Mouse (Mus musculus): ENCODE results near the gene Uqcc1. TPM values are rescaled to one million over a fixed set of nuclear protein-coding genes. Genes with fewer than 3 reads are reported as not detected.

The Uqcc1 gene
- total RNA-seq, 2 experiments from 2014 or later, result 39.6 to 51.5 TPM

GRCm38 (mm10) chr2:155818596-155819391 lies 111.3 kb downstream of the Uqcc1 start:
- ATAC-seq (replicated peaks; ENCODE audit: poor library complexity), result peak; percentile 95

- no peak for ATAC-seq (replicated peaks; ENCODE audit: poor library complexity)
These were observed 112.5 kb downstream of the Uqcc1 start for GRCm38 (mm10) chr2:155817301-155818245.

- ATAC-seq (replicated peaks; ENCODE audit: poor library complexity), result no peak
These were observed 113.9 kb downstream of the Uqcc1 start for GRCm38 (mm10) chr2:155816179-155816578.

DNA sequence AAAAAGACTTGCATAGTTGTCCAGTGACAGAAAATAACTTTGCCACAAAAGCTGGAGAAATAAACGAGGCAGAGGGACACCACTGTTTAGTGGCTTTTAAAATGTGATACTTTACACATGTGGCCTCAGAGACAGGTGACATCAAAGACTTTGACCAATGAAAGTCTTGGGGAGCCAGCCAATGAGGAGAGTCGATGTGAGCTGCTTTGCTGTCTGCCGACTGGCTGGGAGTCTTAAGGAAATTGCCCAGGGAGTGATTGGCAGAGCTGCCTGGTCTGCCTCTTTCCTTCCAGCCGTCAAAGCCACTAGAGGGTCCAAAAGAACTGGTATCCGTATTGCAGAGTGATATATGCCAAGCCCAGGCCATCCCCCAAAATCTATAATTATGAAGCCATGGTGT lies 115.3 kb downstream of the Uqcc1 start:
- no peak for ATAC-seq (replicated peaks; ENCODE audit: poor library complexity)

DNA sequence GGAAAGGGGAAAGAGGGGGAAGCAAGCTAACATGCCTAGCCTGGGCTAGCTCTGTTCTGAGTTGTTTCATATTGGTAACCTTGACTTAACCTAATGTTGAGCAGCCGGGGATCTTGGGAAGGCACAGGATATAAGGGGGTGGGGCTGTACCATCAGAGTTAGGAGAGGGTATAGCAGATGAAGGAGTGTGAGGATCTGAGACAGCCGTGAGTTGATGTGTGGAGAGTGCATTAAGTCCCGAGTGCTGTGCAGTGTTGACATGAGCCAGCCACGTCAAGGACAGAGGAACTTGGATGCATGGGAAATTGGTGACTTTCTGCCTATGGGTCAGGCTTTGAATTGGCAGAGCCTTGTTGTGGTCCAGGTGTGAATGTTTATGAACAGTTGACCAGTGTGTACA lies 117.5 kb downstream of the Uqcc1 start:
- ATAC-seq (replicated peaks; ENCODE audit: poor library complexity), result no peak

- peak; percentile 94 for ATAC-seq (replicated peaks; ENCODE audit: poor library complexity)
These were observed 118.2 kb downstream of the Uqcc1 start for GRCm38 (mm10) chr2:155811821-155812396.

DNA sequence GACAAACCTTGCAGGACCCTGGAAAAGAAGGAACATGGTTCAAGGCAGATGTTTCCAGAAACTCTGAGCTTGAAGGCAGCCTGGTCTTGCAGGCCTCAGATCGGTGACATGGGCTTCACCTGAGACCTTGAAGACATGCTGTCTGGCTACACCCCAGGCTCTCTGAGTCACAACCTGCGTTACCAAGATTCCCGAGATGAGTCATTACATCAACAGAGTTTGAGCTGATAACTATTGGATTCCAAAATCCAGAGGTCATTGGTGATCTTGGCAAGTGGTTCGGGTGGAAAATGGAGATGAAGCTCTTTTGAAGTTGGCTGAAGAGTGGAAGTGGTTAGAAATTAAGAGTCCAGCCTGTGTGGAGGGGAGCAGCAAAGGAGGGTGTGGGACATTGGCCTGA lies 120.5 kb downstream of the Uqcc1 start:
- no peak for ATAC-seq (replicated peaks; ENCODE audit: poor library complexity)

DNA sequence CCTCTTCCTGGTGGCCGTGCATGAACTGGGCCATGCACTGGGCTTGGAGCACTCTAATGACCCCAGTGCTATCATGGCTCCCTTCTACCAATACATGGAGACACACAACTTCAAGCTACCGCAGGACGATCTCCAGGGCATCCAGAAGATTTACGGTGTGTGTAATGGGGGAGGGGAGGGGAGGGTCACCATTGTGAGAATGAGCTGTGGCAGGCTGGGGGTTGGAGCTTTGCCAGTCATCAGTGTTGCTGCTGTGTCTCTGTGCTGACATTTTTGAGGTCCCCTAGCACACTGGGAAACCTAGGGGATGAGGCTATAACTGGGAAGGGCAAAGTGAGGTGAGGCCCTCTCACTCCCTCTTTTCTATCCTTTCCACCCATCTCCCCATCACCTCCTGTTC lies 122.7 kb downstream of the Uqcc1 start:
- no peak for ATAC-seq (replicated peaks; ENCODE audit: poor library complexity)

GRCm38 (mm10) chr2:155806548-155806947 lies 123.6 kb downstream of the Uqcc1 start:
- ATAC-seq (replicated peaks; ENCODE audit: poor library complexity), result no peak

GRCm38 (mm10) chr2:155805925-155806255 lies 124.2 kb downstream of the Uqcc1 start:
- no peak for ATAC-seq (replicated peaks; ENCODE audit: poor library complexity)

DNA sequence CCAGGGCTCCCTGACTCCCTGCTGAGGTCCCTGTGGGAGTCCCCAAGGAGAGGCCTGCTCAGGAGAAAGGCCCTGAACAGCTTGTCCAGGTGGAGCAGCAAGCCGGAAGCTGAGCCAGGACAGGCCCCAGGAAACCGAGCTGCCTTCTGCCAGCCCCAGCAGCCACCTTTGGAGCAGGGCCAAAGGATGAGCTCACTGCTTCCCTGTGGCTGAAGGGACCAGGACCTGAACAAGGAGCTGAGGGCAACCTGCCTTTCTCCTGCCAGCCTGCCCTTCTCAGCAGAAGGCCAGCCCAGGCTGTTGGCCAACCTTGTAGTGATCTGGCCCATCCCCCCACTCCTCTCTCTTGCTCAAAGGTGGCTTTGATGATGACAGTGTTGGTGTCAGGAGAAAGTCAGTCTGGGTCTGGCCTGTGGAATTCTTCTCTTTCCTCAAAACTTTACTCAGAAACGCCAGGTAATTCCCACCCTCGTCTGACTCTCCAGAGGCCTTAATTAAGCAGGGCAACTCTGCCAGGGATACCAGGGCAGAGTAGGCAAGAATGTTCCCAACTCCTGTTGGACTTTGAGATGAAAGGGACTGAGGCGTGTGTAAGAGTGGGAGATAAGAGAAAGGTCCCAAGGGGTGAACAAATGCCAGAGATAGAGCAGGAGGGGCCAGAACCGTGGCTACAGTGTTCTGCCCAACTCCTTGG lies 124.7 kb downstream of the Uqcc1 start:
- ATAC-seq (replicated peaks; ENCODE audit: poor library complexity), result no peak

GRCm38 (mm10) chr2:155804053-155804452 lies 126.1 kb downstream of the Uqcc1 start:
- no peak for ATAC-seq (replicated peaks; ENCODE audit: poor library complexity)

DNA sequence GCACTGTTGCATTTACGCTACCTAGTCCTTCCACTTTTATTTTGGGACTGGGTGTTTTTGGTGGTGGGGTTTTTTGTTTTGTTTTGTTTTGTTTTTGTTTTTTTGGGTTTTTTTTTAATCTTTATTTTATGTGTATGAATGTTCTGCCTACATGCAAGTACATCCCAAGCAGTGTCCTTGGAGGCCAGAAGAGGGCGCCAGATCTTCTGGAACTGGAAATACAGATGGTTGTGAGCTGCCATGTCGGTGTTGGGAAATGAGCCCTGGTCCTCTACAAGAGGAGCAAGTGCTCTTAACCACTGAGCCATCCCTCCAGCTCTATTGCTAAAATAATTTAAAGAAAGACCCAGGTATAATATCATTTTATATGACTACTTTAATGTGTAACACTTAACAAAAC lies 127.3 kb downstream of the Uqcc1 start:
- ATAC-seq (replicated peaks; ENCODE audit: poor library complexity), result 0 out of 2 replicates have a peak, but pooled peaks have one; percentile 44

GRCm38 (mm10) chr2:155798613-155799012 lies 131.5 kb downstream of the Uqcc1 start:
- ATAC-seq (replicated peaks; ENCODE audit: poor library complexity), result no peak

Other genes with a start within 250 kb of the Uqcc1 start
- 59.0 and 62.9 TPM in 2 replicates for gene Trpc4ap, start 237.9 kb downstream of the Uqcc1 start, total RNA-seq (2015)
- gene Trpc4ap, start 237.9 kb downstream of the Uqcc1 start, total RNA-seq (2017), result 73.1 and 89.6 TPM in 2 replicates
- gene Edem2, start 200.8 kb downstream of the Uqcc1 start, total RNA-seq (2015), result 47.1 and 55.0 TPM in 2 replicates
- 58.2 and 70.9 TPM in 2 replicates for gene Edem2, start 200.8 kb downstream of the Uqcc1 start, total RNA-seq (2017)
- not detected in 2 replicates for gene Gm17581, start 194.4 kb downstream of the Uqcc1 start, total RNA-seq (2015)
- gene Gm17581, start 194.4 kb downstream of the Uqcc1 start, total RNA-seq (2017), result not detected in 2 replicates
- gene Procr, start 179.2 kb downstream of the Uqcc1 start, total RNA-seq (2015), result 0.89 TPM in 1 of 2 replicates, not detected in the other
- gene Procr, start 179.2 kb downstream of the Uqcc1 start, total RNA-seq (2017), result 3.1 and 6.1 TPM in 2 replicates
- gene Mmp24, start 155.0 kb downstream of the Uqcc1 start, total RNA-seq (2015), result not detected in 2 replicates
- under 0.01 TPM in 1 of 2 replicates, not detected in the other for gene Mmp24, start 155.0 kb downstream of the Uqcc1 start, total RNA-seq (2017)
- 13.2 and 18.8 TPM in 2 replicates for gene BC029722, start 110.9 kb downstream of the Uqcc1 start, total RNA-seq (2015)
- 13.2 and 14.8 TPM in 2 replicates for gene BC029722, start 110.9 kb downstream of the Uqcc1 start, total RNA-seq (2017)
- 261 and 264 TPM in 2 replicates for gene Eif6, start 103.4 kb downstream of the Uqcc1 start, total RNA-seq (2015)
- gene Eif6, start 103.4 kb downstream of the Uqcc1 start, total RNA-seq (2017), result 58.5 and 84.7 TPM in 2 replicates
- not detected in 2 replicates for gene Fam83c, start 95.5 kb downstream of the Uqcc1 start, total RNA-seq (2015)
- gene Fam83c, start 95.5 kb downstream of the Uqcc1 start, total RNA-seq (2017), result not detected in 2 replicates
- not detected in 2 replicates for gene Gm15557, start 10.4 kb upstream of the Uqcc1 start, total RNA-seq (2015)
- gene Gm15557, start 10.4 kb upstream of the Uqcc1 start, total RNA-seq (2017), result not detected in 2 replicates
- not detected in 2 replicates for gene Gdf5, start 15.1 kb upstream of the Uqcc1 start, total RNA-seq (2015)
- gene Gdf5, start 15.1 kb upstream of the Uqcc1 start, total RNA-seq (2017), result not detected in 2 replicates
- gene Cep250, start 26.1 kb upstream of the Uqcc1 start, total RNA-seq (2015), result 9.6 and 12.7 TPM in 2 replicates
- gene Cep250, start 26.1 kb upstream of the Uqcc1 start, total RNA-seq (2017), result 30.7 and 44.6 TPM in 2 replicates
- 0.10 and 0.74 TPM in 2 replicates for gene 6430550D23Rik, start 77.7 kb upstream of the Uqcc1 start, total RNA-seq (2015)
- 0.20 and 0.92 TPM in 2 replicates for gene 6430550D23Rik, start 77.7 kb upstream of the Uqcc1 start, total RNA-seq (2017)
- 206 and 246 TPM in 2 replicates for gene Ergic3, start 77.7 kb upstream of the Uqcc1 start, total RNA-seq (2015)
- 65.3 and 76.8 TPM in 2 replicates for gene Ergic3, start 77.7 kb upstream of the Uqcc1 start, total RNA-seq (2017)
- gene Fer1l4, start 122.6 kb upstream of the Uqcc1 start, total RNA-seq (2015), result not detected in 2 replicates
- gene Fer1l4, start 122.6 kb upstream of the Uqcc1 start, total RNA-seq (2017), result not detected in 2 replicates
- gene Spag4, start 134.9 kb upstream of the Uqcc1 start, total RNA-seq (2015), result 1.3 and 1.7 TPM in 2 replicates
- 2.6 and 3.3 TPM in 2 replicates for gene Spag4, start 134.9 kb upstream of the Uqcc1 start, total RNA-seq (2017)
- 36.8 and 39.2 TPM in 2 replicates for gene Cpne1, start 181.7 kb upstream of the Uqcc1 start, total RNA-seq (2015)
- 22.1 and 26.1 TPM in 2 replicates for gene Cpne1, start 181.7 kb upstream of the Uqcc1 start, total RNA-seq (2017)
- 34.4 and 44.8 TPM in 2 replicates for gene Rbm12, start 181.7 kb upstream of the Uqcc1 start, total RNA-seq (2015)
- 33.6 and 59.0 TPM in 2 replicates for gene Rbm12, start 181.7 kb upstream of the Uqcc1 start, total RNA-seq (2017)
- 1.6 and 6.4 TPM in 2 replicates for gene Gm28036, start 196.8 kb upstream of the Uqcc1 start, total RNA-seq (2015)
- gene Gm28036, start 196.8 kb upstream of the Uqcc1 start, total RNA-seq (2017), result 23.1 and 25.5 TPM in 2 replicates
- gene Romo1, start 213.7 kb upstream of the Uqcc1 start, total RNA-seq (2015), result 104 and 134 TPM in 2 replicates
- 13.2 and 27.2 TPM in 2 replicates for gene Romo1, start 213.7 kb upstream of the Uqcc1 start, total RNA-seq (2017)
- gene Nfs1, start 213.9 kb upstream of the Uqcc1 start, total RNA-seq (2015), result 54.3 and 71.4 TPM in 2 replicates
- gene Nfs1, start 213.9 kb upstream of the Uqcc1 start, total RNA-seq (2017), result 32.4 and 35.0 TPM in 2 replicates
- gene Rbm39, start 249.9 kb upstream of the Uqcc1 start, total RNA-seq (2015), result 515 and 549 TPM in 2 replicates
- 502 and 605 TPM in 2 replicates for gene Rbm39, start 249.9 kb upstream of the Uqcc1 start, total RNA-seq (2017)

Data from megakaryocyte progenitor cell, adult 5-6 weeks (primary cell).